Mouse (Mus musculus) kidney, adult 2 months (tissue): ENCODE measurements around the gene Gli2.

Experiments used
- CTCF ChIP-seq: fragments of 200-500 bp; conservative IDR thresholded peaks from 2 replicates; pipeline ENCODE4 v1.5.1; 2011; ENCODE audit warnings: low read depth, mild to moderate bottlenecking, control low read depth, low read length, moderate library complexity, mixed read lengths; ENCODE audit not compliant: insufficient read depth, insufficient read length
- POLR2A ChIP-seq: fragments of 200-500 bp; IDR thresholded peaks from one replicate; pipeline ENCODE4 v1.6.1; 2011; ENCODE audit warnings: low read depth, low read length, control low read depth

GRCm38 (mm10) chr1:119075500-119075899, 22.1 kb upstream of the Gli2 start:
- no peak for TF ChIP-seq POLR2A
- TF ChIP-seq CTCF, result no peak
